Mouse (Mus musculus): ENCODE measurements at regions not wholly inside any gene's neighbourhood (a gene's known extent, or its start where the extent isn't known, plus 50 kb on each side); places are given as distances from the start of the nearest gene placed in this dataset.
A peak's percentile ranks its signal among the peaks of the same experiment; 100 is the strongest.
"Not testable (repeated sequence)": the region's sequence is repeated elsewhere in the genome, so short reads cannot be mapped to it uniquely, and the experiment has no call there.

DNA sequence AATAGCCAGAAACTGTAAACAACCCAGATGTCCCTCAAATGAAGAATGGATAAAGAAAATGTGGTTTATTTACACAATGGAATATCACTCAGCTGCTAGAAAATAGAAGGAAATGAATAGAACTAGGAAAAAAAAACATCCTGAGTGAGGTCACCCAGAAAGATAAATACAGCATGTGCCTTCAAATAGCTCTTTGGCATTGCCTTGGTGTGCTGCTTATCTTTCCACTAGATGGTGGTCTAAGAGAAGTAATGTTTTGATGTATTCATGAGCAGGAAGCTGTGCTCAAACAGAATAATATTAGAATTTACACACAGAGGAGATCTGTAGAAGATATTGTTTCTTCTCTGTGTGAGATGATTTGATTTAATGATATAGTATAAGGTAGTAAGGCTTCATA lies 78.8 kb downstream of the Zfp619 start:
- no peaks in the 10 kb centered on the region for H3K27me3 ChIP-seq
- H3K4me3 ChIP-seq: no peak overlapping the region
- H3K4me1 ChIP-seq: no peaks in the 10 kb centered on the region
- H3K9me3 ChIP-seq: no peaks in the 10 kb centered on the region
- no peak overlapping the region for H3K9ac ChIP-seq (replicated peaks)
- H3K4me2 ChIP-seq (replicated peaks): no peak overlapping the region
- ATAC-seq (ENCODE audit: low FRiP score, low read depth): no peak
- no peaks in the 10 kb centered on the region for H3K36me3 ChIP-seq
- no peak overlapping the region for H3K27ac ChIP-seq (replicated peaks)

DNA sequence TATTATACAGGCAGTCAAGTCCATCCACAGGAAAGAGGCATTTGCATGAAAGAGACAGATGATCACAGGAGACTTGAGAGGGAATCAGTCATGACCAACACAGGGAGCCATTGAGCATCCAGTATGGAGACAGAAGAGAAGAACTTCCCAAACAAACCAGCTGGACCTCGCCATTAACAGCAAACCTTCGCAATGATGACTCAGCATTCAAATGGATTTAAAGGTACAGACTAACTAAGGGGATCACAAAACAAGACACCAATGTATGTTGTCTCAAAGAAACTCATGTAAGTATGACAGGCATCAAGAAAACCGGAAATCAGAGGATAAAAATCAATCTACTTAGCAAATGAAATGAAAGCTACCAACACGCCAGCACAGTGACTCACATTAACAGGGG lies 96.2 kb downstream of the Zfp619 start:
- Histone ChIP-seq H3K9ac (replicated peaks) (no peak overlapping the region), H3K4me1 (no peaks in the 10 kb centered on the region), H3K36me3 (no peaks in the 10 kb centered on the region), H3K27me3 (no peaks in the 10 kb centered on the region), H3K9me3 (no peaks in the 10 kb centered on the region), H3K4me3 (no peak overlapping the region), H3K27ac (replicated peaks) (no peak overlapping the region), H3K4me2 (replicated peaks) (no peak overlapping the region)
- 82% methylated on average over 4 of the region's 4 CpGs for WGBS
- ATAC-seq (ENCODE audit: low FRiP score, low read depth): no peak

DNA sequence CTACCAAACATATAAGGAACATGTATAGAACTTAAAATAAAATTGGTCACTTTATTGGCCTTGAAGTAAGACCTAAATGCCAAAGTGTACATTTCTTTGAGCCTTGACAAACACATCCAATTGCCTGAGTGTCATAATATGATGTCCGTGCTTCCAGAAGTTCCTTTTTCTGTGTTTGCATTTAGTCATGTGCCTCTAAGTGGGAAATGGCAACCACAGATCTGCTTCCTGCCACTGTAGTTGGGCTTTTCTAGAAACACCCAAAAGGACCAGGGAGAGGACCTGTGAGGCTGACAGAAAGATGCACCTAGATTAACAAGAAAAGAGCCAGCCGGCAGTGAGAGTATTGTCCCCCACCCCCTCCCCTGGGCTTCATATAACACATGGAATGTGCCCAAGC lies 97.5 kb downstream of the Zfp619 start:
- no peaks in the 10 kb centered on the region for H3K4me1 ChIP-seq
- H3K27me3 ChIP-seq: no peaks in the 10 kb centered on the region
- H3K9me3 ChIP-seq: no peaks in the 10 kb centered on the region
- no peaks in the 10 kb centered on the region for H3K36me3 ChIP-seq
- no peak for ATAC-seq (ENCODE audit: low FRiP score, low read depth)
- H3K27ac ChIP-seq (replicated peaks): no peak overlapping the region
- H3K4me2 ChIP-seq (replicated peaks): no peak overlapping the region
- H3K4me3 ChIP-seq: no peak overlapping the region
- no peak overlapping the region for H3K9ac ChIP-seq (replicated peaks)
- WGBS: 91% methylated on average over 2 of the region's 2 CpGs

DNA sequence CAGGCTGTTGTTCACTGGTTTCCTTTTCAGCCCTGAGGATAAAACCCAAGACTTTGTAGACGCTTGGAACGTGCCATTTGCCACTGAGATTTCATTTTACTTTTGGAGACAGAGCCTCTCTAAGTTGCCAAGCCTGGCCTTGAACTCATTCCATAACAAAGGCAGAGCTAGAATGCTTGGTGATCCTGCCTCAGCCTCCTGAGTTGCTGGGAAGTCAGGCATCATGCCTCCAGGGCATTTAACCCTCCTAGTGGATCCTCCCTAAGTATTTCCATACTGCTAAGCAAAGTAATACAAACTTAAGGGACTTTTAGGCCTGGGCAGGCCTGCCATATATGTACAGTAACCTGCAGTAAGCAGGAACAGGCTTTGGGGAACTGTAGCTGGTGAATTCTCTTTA lies 104.2 kb downstream of the Zfp619 start:
- Histone ChIP-seq H3K36me3 (no peaks in the 10 kb centered on the region), H3K27me3 (no peaks in the 10 kb centered on the region), H3K4me2 (replicated peaks) (no peak overlapping the region), H3K9me3 (no peaks in the 10 kb centered on the region), H3K4me1 (no peaks in the 10 kb centered on the region), H3K4me3 (no peak overlapping the region), H3K27ac (replicated peaks) (no peak overlapping the region), H3K9ac (replicated peaks) (no peak overlapping the region)
- no peak for ATAC-seq (ENCODE audit: low FRiP score, low read depth)
- 79% methylated on average over 2 of the region's 2 CpGs for WGBS

DNA sequence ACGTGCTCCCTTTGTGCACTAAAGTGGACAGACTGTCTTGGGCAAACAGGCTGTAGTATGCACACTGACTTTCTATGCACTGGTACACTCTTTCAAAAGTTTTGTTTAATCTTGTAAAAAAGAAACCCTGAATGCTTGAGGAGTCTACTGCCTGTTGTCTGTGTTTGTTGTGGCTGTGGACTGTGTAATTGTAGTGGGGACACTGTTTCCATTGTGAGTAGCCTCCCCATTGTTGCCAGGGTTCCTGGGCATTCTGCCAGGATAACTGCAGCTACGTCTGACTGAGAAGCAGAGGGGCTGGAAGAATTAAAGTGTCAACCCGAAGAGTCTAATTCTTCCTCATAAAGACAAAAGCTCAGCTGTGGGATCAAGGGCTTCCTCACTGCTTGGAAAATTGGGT lies 115.3 kb downstream of the Zfp619 start:
- Histone ChIP-seq H3K9ac (replicated peaks) (no peak overlapping the region), H3K27me3 (no peaks in the 10 kb centered on the region), H3K27ac (replicated peaks) (0 out of 2 replicates have a peak overlapping the region, but pooled peaks have one; percentile 3), H3K9me3 (no peaks in the 10 kb centered on the region), H3K4me3 (no peak overlapping the region), H3K36me3 (no peaks in the 10 kb centered on the region), H3K4me2 (replicated peaks) (no peak overlapping the region), H3K4me1 (no peaks in the 10 kb centered on the region)
- 20% methylated on average over 3 of the region's 3 CpGs for WGBS
- ATAC-seq (ENCODE audit: low FRiP score, low read depth): peak; percentile 66

DNA sequence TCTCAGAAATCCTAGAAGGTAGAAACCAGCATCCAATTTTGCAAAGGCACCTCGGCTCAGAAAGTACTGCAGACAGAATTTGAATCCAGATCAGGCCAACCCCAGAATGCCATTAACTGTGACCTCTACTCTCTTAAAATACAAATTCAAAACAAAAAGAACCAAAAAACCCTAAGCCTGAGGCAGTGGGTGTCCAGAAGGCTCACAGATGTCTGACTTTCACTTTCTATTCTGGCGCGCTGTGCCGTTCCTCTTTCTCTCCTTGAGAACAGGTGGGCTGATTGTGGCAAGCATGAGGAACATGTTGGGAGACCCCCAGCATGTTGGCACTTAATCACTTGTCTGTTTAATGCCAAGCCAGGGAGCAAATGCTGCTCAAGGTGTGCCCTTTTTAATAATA lies 124.8 kb downstream of the Zfp619 start:
- ATAC-seq (ENCODE audit: low FRiP score, low read depth): no peak
- Histone ChIP-seq H3K4me3 (no peak overlapping the region), H3K4me2 (replicated peaks) (no peak overlapping the region), H3K9me3 (no peaks in the 10 kb centered on the region), H3K27ac (replicated peaks) (no peak overlapping the region), H3K27me3 (no peaks in the 10 kb centered on the region), H3K4me1 (no peaks in the 10 kb centered on the region), H3K9ac (replicated peaks) (no peak overlapping the region), H3K36me3 (no peaks in the 10 kb centered on the region)
- WGBS: 97% methylated on average over 4 of the region's 4 CpGs

DNA sequence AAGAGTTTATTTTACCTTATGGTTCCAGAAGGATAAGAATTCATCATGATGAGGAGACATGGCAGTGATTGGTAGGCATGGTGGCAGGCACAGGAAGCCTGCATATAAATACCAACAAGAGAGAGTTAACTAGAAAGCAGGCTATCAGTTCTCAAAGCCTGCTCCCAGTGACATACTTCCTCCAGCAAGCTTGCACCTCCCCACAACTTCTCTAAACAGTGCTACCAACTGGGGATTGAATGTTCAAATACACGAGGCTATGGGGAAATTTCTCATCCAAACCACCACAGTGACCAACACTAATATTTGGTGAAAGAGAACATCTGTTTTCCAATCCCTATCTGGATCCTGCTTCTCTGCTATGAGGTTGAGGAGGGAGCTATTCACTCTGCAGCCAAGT lies 125.8 kb downstream of the Zfp619 start:
- H3K4me3 ChIP-seq: no peak overlapping the region
- no peaks in the 10 kb centered on the region for H3K27me3 ChIP-seq
- H3K4me2 ChIP-seq (replicated peaks): no peak overlapping the region
- H3K9ac ChIP-seq (replicated peaks): no peak overlapping the region
- ATAC-seq (ENCODE audit: low FRiP score, low read depth): no peak
- H3K27ac ChIP-seq (replicated peaks): no peak overlapping the region
- 69% methylated on average over 1 of the region's 1 CpGs for WGBS
- no peaks in the 10 kb centered on the region for H3K4me1 ChIP-seq
- H3K36me3 ChIP-seq: no peaks in the 10 kb centered on the region
- no peaks in the 10 kb centered on the region for H3K9me3 ChIP-seq

DNA sequence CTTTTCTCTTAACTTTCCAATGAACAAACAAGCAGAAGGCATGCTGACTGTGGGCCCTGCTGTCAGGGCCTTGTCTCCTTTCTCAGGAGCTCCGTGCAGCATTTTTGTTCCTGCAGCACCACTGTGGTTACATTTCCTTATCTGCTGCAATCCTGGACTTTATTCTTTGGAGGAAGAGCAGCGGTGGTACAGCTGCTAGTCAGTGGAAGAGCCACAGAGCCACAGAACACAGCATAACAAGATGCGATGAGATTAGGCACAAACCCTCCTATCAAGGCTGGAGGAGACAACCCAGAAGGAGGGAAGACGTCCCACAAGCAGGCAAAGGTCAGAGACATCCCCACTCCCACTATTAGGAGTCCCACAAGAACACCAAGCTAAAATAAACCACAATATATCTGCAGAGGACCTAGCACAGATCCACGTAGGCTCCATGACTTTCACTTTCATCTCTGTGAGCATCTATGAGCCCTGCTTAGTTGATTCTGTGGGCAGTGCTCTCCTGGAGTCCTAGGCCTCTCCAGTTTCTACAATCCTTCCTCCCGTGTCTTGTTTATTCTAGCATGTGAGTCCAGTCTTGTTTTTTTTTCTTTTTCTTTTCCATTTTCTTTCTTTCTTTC lies 133.0 kb downstream of the Zfp619 start:
- no peak overlapping the region for H3K4me2 ChIP-seq (replicated peaks)
- H3K4me1 ChIP-seq: no peaks in the 10 kb centered on the region
- no peak overlapping the region for H3K4me3 ChIP-seq
- H3K9ac ChIP-seq (replicated peaks): no peak overlapping the region
- whole genome bisulfite sequencing: 69% methylated on average over 6 of the region's 6 CpGs
- H3K27me3 ChIP-seq: 0 out of 2 replicates have a peak, but pooled peaks cover 3% of the 10 kb centered on the region
- no peaks in the 10 kb centered on the region for H3K36me3 ChIP-seq
- no peak overlapping the region for H3K27ac ChIP-seq (replicated peaks)
- no peak for ATAC-seq (ENCODE audit: low FRiP score, low read depth)
- H3K9me3 ChIP-seq: no peaks in the 10 kb centered on the region

DNA sequence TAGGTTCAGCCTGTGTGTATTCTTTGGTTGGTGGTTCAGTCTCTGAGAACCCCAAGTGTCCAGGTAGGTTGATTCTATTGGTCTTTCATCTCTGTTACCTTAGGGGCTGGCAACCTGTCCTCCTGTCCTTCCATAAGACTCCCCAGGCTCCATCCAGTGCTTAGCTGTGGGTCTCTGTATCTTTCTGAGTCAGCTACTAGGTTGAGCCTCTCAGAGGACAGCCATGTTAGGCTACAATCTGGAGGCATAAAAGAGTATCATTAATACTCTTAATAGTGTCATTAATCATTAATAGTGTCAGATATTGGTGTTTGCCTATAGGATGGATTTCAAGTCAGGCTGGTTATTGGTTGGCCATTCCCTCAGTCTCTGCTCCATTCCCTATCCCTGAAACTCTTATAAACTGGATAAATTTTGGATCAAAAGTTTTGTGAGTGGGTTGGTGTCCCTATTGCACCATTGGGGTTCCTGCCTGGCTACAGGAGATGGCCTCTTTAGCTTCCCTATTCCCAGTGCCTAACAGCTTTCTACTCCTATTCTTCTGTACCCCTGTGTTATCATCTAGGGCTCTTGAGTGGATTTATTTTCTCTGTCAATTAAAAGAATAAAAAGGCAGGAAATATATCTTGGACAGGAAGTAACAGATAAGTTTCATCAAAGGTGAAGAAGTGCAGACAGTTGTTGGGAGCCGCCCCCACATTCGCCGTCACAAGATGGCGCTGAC lies 137.2 kb downstream of the Zfp619 start:
- Histone ChIP-seq H3K9ac (replicated peaks) (no peak overlapping the region), H3K27ac (replicated peaks) (no peak overlapping the region), H3K4me2 (replicated peaks) (peak overlapping the region; percentile 32), H3K27me3 (0 out of 2 replicates have a peak, but pooled peaks cover 3% of the 10 kb centered on the region), H3K4me3 (0 out of 2 replicates have a peak overlapping the region, but pooled peaks have one; percentile 6), H3K4me1 (peaks cover 8% of the 10 kb centered on the region; the same call in 1 of the 2 replicates), H3K36me3 (no peaks in the 10 kb centered on the region), H3K9me3 (no peaks in the 10 kb centered on the region)
- 21% methylated on average over 4 of the region's 4 CpGs for WGBS
- peak; percentile 81 for ATAC-seq (ENCODE audit: low FRiP score, low read depth)

DNA sequence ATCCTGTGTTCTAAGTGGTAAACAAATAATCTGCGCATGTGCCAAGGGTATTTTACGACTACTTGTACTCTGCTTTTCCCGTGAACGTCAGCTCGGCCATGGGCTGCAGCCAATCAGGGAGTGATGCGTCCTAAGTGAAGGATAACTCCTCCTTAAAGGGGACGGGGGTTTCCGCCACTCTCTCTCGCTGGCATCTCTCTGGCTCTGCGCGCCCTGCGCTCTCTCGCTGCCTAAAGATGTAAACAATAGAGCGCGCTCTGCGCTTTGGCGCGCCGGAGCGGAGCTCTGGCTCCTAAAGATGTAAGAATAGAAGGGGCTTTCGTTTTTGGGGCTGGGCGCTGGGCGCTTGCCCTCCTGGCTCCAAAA lies 137.7 kb downstream of the Zfp619 start:
- Histone ChIP-seq H3K9ac (replicated peaks) (peak overlapping the region; percentile 65), H3K27ac (replicated peaks) (peak overlapping the region; percentile 80), H3K4me2 (replicated peaks) (peak overlapping the region; percentile 62), H3K4me3 (peak overlapping the region; percentile 45)
- not testable (repeated sequence) for H3K27me3 ChIP-seq, H3K9me3 ChIP-seq, H3K36me3 ChIP-seq, H3K4me1 ChIP-seq
- peak; percentile 77 for ATAC-seq (ENCODE audit: low FRiP score, low read depth)
- WGBS: 21% methylated on average over 23 of the region's 23 CpGs

DNA sequence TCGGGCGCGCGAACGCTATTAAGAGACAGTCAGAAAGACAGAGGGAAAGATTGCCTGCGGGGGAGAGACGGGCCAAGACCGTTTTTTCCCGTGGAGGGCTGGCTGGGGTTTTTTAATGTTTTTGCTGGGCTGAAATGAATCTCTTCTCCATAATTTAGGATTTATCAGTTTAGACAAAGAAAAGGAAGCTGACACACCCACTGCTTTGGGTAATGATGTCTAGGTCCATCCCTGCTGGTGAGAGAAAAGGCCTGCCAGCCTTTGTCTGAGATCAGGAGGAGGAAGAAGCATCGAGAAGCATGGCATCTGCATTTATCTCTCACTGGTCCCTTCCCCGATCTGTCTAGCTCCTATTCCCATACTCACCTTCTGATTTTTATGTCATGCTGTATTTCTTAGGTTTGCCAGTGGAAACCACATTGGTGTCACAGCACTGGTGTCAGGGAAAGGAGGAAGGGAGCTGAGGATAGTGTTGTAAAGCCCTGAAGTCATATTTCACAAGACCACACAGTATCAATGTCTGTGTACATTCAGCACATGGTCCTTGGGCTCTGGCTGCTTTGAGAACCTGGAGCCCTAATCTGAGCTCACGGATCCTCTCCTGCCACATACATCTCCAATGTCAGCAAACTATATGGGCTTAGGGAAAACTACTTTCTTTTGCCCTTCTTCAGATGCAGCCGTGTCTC lies 138.3 kb downstream of the Zfp619 start:
- no peaks in the 10 kb centered on the region for H3K9me3 ChIP-seq
- H3K4me1 ChIP-seq: peaks cover 8% of the 10 kb centered on the region; the same call in 1 of the 2 replicates
- H3K27me3 ChIP-seq: 0 out of 2 replicates have a peak, but pooled peaks cover 3% of the 10 kb centered on the region
- H3K27ac ChIP-seq (replicated peaks): peak overlapping the region; percentile 80
- H3K4me3 ChIP-seq: peak overlapping the region; percentile 45
- peak overlapping the region; percentile 62 for H3K4me2 ChIP-seq (replicated peaks)
- peak; percentile 61 for ATAC-seq (ENCODE audit: low FRiP score, low read depth)
- H3K36me3 ChIP-seq: no peaks in the 10 kb centered on the region
- WGBS: 34% methylated on average over 13 of the region's 13 CpGs
- H3K9ac ChIP-seq (replicated peaks): peak overlapping the region; percentile 65

DNA sequence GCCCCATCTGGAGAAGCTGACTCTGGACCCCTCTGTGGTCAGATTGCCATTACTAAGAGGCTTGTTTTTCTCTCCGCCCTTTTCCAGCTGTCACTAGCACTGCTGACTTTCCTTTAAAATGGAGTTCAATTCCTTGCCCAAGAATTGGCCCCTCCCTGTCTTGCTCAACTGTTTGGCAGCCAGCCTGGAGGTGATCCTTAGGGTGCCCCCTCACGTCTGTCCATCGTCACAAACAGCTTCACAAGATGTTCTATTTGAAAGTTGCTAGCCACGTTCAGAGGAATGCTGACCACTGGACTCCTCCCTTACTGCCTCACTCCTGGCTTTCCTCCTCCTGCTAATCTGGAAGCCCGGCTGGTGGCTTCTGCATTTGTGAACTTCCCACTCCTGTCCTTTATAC lies 142.0 kb downstream of the Zfp619 start:
- H3K9me3 ChIP-seq: no peaks in the 10 kb centered on the region
- H3K4me2 ChIP-seq (replicated peaks): no peak overlapping the region
- H3K27ac ChIP-seq (replicated peaks): no peak overlapping the region
- H3K27me3 ChIP-seq: no peaks in the 10 kb centered on the region
- no peaks in the 10 kb centered on the region for H3K36me3 ChIP-seq
- no peak for ATAC-seq (ENCODE audit: low FRiP score, low read depth)
- H3K9ac ChIP-seq (replicated peaks): no peak overlapping the region
- WGBS: 42% methylated on average over 5 of the region's 5 CpGs
- H3K4me1 ChIP-seq: peaks cover 8% of the 10 kb centered on the region; the same call in 1 of the 2 replicates
- H3K4me3 ChIP-seq: no peak overlapping the region

All from midbrain, embryonic 12.5 days (tissue).